Mouse (Mus musculus): Measurements from ENCODE around the gene Ms4a4d.
"Not testable (repeated sequence)": the region's sequence is repeated elsewhere in the genome, so short reads cannot be mapped to it uniquely, and the experiment has no call there.

The Ms4a4d gene

GRCm38 (mm10) chr19:11536593-11536992 is at the start of gene Ms4a4d:
Ms4a4d (plus strand) TSS chr19:11536801.
- peak; percentile 12 for DNase-seq (ENCODE audit: low spot score)

- DNase-seq (ENCODE audit: low spot score): no peak
Observed at GRCm38 (mm10) chr19:11491406-11492189, 45.0 kb upstream of the Ms4a4d start.

GRCm38 (mm10) chr19:11492671-11493070 is 43.9 kb upstream of the Ms4a4d start:
- no peak for DNase-seq (ENCODE audit: low spot score)

- DNase-seq (ENCODE audit: low spot score): no peak
Observed at GRCm38 (mm10) chr19:11494519-11494918, 42.1 kb upstream of the Ms4a4d start.

- DNase-seq (ENCODE audit: low spot score): no peak
Observed at GRCm38 (mm10) chr19:11496361-11496760, 40.2 kb upstream of the Ms4a4d start.

- not testable (repeated sequence) for DNase-seq (ENCODE audit: low spot score)
Observed at GRCm38 (mm10) chr19:11497300-11497699, 39.3 kb upstream of the Ms4a4d start.

- DNase-seq (ENCODE audit: low spot score): no peak
Observed at GRCm38 (mm10) chr19:11500796-11501195, 35.8 kb upstream of the Ms4a4d start.

GRCm38 (mm10) chr19:11501326-11501725 is 35.3 kb upstream of the Ms4a4d start:
- DNase-seq (ENCODE audit: low spot score): no peak

- no peak for DNase-seq (ENCODE audit: low spot score)
Observed at GRCm38 (mm10) chr19:11504857-11505256, 31.7 kb upstream of the Ms4a4d start.

- DNase-seq (ENCODE audit: low spot score): no peak
Observed at GRCm38 (mm10) chr19:11513458-11513857, 23.1 kb upstream of the Ms4a4d start.

- DNase-seq (ENCODE audit: low spot score): no peak
Observed at GRCm38 (mm10) chr19:11516246-11516645, 20.4 kb upstream of the Ms4a4d start, which contains the start of gene Ms4a6b. Ms4a6b (plus strand) TSS chr19:11516512.

- DNase-seq (ENCODE audit: low spot score): no peak
Observed at GRCm38 (mm10) chr19:11516845-11517244, 19.8 kb upstream of the Ms4a4d start.

- not testable (repeated sequence) for DNase-seq (ENCODE audit: low spot score)
Observed at GRCm38 (mm10) chr19:11517373-11517772, 19.2 kb upstream of the Ms4a4d start.

GRCm38 (mm10) chr19:11518356-11518755 is 18.2 kb upstream of the Ms4a4d start:
- DNase-seq (ENCODE audit: low spot score): not testable (repeated sequence)

- DNase-seq (ENCODE audit: low spot score): no peak
Observed at GRCm38 (mm10) chr19:11520146-11520545, 16.5 kb upstream of the Ms4a4d start.

- DNase-seq (ENCODE audit: low spot score): no peak
Observed at GRCm38 (mm10) chr19:11533421-11533820, 3.2 kb upstream of the Ms4a4d start.

GRCm38 (mm10) chr19:11533888-11534445 is 2.6 kb upstream of the Ms4a4d start:
- no peak for DNase-seq (ENCODE audit: low spot score)

- DNase-seq (ENCODE audit: low spot score): no peak
Observed at GRCm38 (mm10) chr19:11537336-11537735, 735 bp downstream of the Ms4a4d start.

- not testable (repeated sequence) for DNase-seq (ENCODE audit: low spot score)
Observed at GRCm38 (mm10) chr19:11540166-11540821, 3.7 kb downstream of the Ms4a4d start.

- DNase-seq (ENCODE audit: low spot score): not testable (repeated sequence)
Observed at GRCm38 (mm10) chr19:11544383-11544782, 7.8 kb downstream of the Ms4a4d start.

- DNase-seq (ENCODE audit: low spot score): no peak
Observed at GRCm38 (mm10) chr19:11547911-11548310, 11.3 kb downstream of the Ms4a4d start.

- no peak for DNase-seq (ENCODE audit: low spot score)
Observed at GRCm38 (mm10) chr19:11554726-11555125, 18.1 kb downstream of the Ms4a4d start.

- DNase-seq (ENCODE audit: low spot score): not testable (repeated sequence)
Observed at GRCm38 (mm10) chr19:11559560-11559959, 23.0 kb downstream of the Ms4a4d start.
